Mouse (Mus musculus) limb, embryonic 11.5 days (tissue): ENCODE data around the gene Ccp110. TPM values are rescaled to one million over a fixed set of nuclear protein-coding genes. Genes with fewer than 3 reads are reported as not detected.

Experiments
- ATAC-seq: fragments of 200-750 bp; cut with Nextera tagmentation; 2 replicates; pipeline ENCODE4 v1.8.0; 2017; ENCODE audit warnings: low read depth; ENCODE audit not compliant: insufficient number of reproducible peaks, low FRiP score, low TSS enrichment
- DNase-seq: peaks from one replicate; pipeline ENCODE4 v3.0.0-alpha.2; 2015; ENCODE audit warnings: low spot score
- H3K27ac ChIP-seq: fragments of 300-500 bp; sonication (generic); replicated peaks from 2 replicates; pipeline ENCODE4 v1.5.1; 2014; ENCODE audit warnings: low read depth, mild to moderate bottlenecking, low read length
- H3K27me3 ChIP-seq: fragments of 300-500 bp; sonication (generic); 2 replicates; pipeline ENCODE4 v1.6.1; 2014; ENCODE audit warnings: mild to moderate bottlenecking, low read length, mixed read lengths; ENCODE audit not compliant: control insufficient read depth, insufficient read depth
- H3K36me3 ChIP-seq: fragments of 300-500 bp; sonication (generic); 2 replicates; pipeline ENCODE4 v1.6.1; 2014; ENCODE audit warnings: mild to moderate bottlenecking, low read length, moderate library complexity, mixed read lengths; ENCODE audit not compliant: control insufficient read depth, insufficient read depth
- H3K4me1 ChIP-seq: fragments of 300-500 bp; sonication (generic); 2 replicates; pipeline ENCODE4 v1.6.1; 2014; ENCODE audit warnings: low read length, mixed read lengths; ENCODE audit not compliant: control insufficient read depth, insufficient read depth
- H3K4me2 ChIP-seq: fragments of 300-500 bp; sonication (generic); 2 replicates; pipeline ENCODE4 v1.6.1; 2014; ENCODE audit warnings: low read depth, mild to moderate bottlenecking, moderate library complexity; ENCODE audit not compliant: severe bottlenecking
- H3K4me3 ChIP-seq: fragments of 300-500 bp; sonication (generic); 2 replicates; pipeline ENCODE4 v1.5.1; 2014; ENCODE audit warnings: low read depth, low read length
- H3K9ac ChIP-seq: fragments of 300-500 bp; sonication (generic); 2 replicates; pipeline ENCODE4 v1.6.1; 2014; ENCODE audit warnings: mild to moderate bottlenecking, low read length
- H3K9me3 ChIP-seq: fragments of 300-500 bp; sonication (generic); 2 replicates; pipeline ENCODE4 v1.6.1; 2016; ENCODE audit warnings: low read length; ENCODE audit not compliant: control insufficient read depth
- WGBS: fragments of 180-500 bp; shearing (Covaris S2); extraction: QIAGEN DNeasy Blood & Tissue Kit; methylation state at CpG from one replicate; pipeline ENCODE4 v1.1.7; 2014; 5-methylcytosine and 5-hydroxymethylcytosine counted together
- polyA plus RNA-seq: library from polyadenylated mRNA; unstranded; fragments of >200 nt; fragmentation: Nextera tagmentation; extraction: Ambion mirVana; gene quantifications from 2 replicates; pipeline ENCODE4 v1.2.1, GENCODE M21; 2014

The Ccp110 gene
- polyA plus RNA-seq, 1 experiment from 2014 or later, result 19.2 TPM

DNA sequence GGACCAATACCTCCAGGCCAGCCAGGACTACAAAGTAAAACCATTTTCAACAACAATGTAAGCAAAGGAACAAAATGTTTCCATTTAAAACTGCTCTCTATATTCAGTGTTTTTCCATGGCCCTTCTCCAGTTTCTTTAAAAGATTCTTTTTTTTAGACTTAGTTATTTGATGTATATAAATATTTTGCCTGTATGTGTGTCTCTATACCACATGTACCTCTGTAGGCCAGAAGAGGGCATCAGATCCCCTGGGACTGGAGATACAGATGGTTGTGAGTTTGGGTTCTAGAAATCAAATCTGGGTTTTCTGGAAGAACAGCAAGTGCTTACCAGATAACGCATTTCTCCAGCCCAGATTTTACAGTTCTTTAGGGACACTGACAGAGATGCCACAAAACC, 26.4 kb downstream of the Ccp110 start:
- WGBS, result 60% methylated on average over 1 of the region's 1 CpGs
- DNase-seq (no peak), ATAC-seq (no peak)
- Histone ChIP-seq H3K27me3 (no peaks in the 10 kb centered on the region), H3K9me3 (no peaks in the 10 kb centered on the region), H3K9ac (no peak overlapping the region), H3K4me3 (no peak overlapping the region), H3K36me3 (no peaks in the 10 kb centered on the region), H3K27ac (no peak overlapping the region), H3K4me1 (0 out of 2 replicates have a peak, but pooled peaks cover 7% of the 10 kb centered on the region), H3K4me2 (no peak overlapping the region)

DNA sequence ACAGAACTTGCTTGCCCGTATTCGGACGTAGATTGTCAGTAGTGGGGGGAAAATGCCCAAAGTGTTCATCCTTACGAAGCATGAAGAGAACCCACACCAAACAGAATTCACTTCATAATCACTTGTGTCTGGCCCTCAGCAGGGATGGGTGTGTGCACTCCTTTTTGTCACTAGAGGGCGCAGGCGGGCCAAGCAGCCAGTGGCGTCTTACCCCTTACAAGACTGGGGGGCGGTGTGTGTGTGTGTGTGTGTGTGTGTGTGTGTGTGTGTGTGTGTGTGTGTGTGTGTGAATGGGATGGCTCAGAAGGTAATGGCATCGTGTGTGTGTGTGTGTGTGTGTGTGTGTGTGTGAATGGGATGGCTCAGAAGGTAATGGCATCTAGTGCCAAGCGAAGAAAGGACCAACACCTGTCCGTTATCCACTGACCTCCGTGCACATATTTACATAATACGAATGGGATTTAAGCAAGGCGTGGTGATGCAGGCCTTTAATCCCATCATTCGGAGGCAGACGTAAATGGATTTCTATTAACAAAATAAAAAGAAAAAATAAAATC, 27.7 kb downstream of the Ccp110 start, which contains the start of gene Vps35l:
TSS of gene Vps35l (plus strand) at position 252 of the 557 bp plus-strand sequence.
- no peak within 1 kb of the TSS for H3K27ac ChIP-seq
- 3% methylated on average over 16 of the region's 16 CpGs for WGBS
- peak within 1 kb of the TSS; percentile 59 for H3K9ac ChIP-seq

DNA sequence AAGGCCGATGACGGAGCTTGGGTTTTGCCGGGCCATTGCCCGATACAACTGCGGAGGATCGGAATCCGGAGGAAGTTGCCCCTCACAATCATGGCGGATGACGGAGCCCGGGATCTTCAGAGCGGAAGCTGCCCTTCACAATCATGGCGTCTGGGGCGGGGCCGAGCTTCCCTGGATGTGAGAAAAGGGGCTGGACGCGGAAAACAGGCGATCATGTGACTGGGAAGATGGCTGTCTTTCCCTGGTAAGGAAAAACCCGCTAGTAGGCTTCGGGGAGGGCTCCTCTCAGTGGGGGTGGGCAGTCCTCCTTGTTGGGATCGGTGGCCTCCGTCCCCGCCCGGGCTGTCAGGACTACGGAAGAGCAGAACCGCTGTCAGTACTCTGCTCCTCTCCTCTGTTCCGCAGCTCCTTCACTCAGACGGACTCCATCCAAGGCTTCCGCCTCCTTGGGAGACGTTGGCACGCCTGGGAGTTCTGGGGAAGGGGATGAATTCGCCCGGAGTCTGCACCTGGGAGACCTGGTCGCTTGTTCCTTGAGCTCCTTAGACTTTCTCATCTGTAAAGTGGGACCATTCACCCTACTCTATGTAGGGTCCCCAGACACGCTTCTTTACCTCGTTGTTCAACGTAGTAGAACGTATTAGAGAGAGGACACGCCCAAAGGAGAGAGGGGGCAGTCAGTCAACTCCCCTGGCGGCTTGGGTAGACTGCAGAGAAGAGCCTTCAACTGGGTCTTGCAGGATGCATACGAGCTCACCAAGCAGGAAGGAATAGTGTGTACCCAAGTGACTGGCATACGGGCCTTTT, 28.4 kb downstream of the Ccp110 start:
- no peaks in the 10 kb centered on the region for H3K9me3 ChIP-seq
- ATAC-seq (peak; percentile 93), DNase-seq (peak; percentile 98)
- WGBS, result 4% methylated on average over 41 of the region's 41 CpGs
- peak overlapping the region; percentile 59 for H3K9ac ChIP-seq
- H3K36me3 ChIP-seq, result no peaks in the 10 kb centered on the region
- no peaks in the 10 kb centered on the region for H3K27me3 ChIP-seq
- 0 out of 2 replicates have a peak, but pooled peaks cover 7% of the 10 kb centered on the region for H3K4me1 ChIP-seq
- peak overlapping the region; percentile 59 for H3K4me3 ChIP-seq
- peak overlapping the region; percentile 45 for H3K4me2 ChIP-seq
- no peak overlapping the region for H3K27ac ChIP-seq

More for the DNA sequence above, 27.7 kb downstream of the Ccp110 start, which contains the start of gene Vps35l:
- no peaks in the 10 kb centered on the region for H3K9me3 ChIP-seq
- peak within 1 kb of the TSS; percentile 59 for H3K4me3 ChIP-seq
- ATAC-seq (peak; percentile 76), DNase-seq (peak; percentile 86)
- peak within 1 kb of the TSS; percentile 45 for H3K4me2 ChIP-seq
- H3K27me3 ChIP-seq, result no peaks in the 10 kb centered on the region
- 0 out of 2 replicates have a peak, but pooled peaks cover 7% of the 10 kb centered on the region for H3K4me1 ChIP-seq
- no peaks in the 10 kb centered on the region for H3K36me3 ChIP-seq

DNA sequence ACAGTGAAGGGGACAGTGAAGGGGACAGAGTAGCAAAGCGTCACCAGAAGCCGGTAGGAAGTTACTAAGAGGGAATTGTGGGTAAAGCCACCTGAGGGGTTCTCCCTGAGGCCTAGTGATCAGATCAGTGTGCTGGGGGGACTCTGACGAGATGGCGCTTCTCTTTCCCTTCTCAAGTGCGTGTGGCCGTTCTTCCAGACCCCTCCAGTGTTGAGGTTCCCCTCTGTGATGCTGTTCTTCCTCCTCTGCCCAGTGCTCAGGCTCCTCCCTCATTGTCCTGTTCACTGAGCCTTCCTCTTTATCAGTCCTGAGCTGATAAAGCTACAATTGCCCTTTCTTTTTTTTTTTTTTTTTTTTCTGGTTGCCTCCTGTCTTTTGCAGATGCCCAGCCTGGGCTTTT, 29.9 kb downstream of the Ccp110 start:
- no peak overlapping the region for H3K27ac ChIP-seq
- H3K9me3 ChIP-seq, result no peaks in the 10 kb centered on the region
- DNase-seq, result no peak
- no peak overlapping the region for H3K4me2 ChIP-seq
- H3K4me3 ChIP-seq, result no peak overlapping the region
- H3K36me3 ChIP-seq, result no peaks in the 10 kb centered on the region
- no peak for ATAC-seq
- 91% methylated on average over 6 of the region's 6 CpGs for WGBS
- 0 out of 2 replicates have a peak, but pooled peaks cover 7% of the 10 kb centered on the region for H3K4me1 ChIP-seq
- H3K27me3 ChIP-seq, result no peaks in the 10 kb centered on the region
- H3K9ac ChIP-seq, result no peak overlapping the region

DNA sequence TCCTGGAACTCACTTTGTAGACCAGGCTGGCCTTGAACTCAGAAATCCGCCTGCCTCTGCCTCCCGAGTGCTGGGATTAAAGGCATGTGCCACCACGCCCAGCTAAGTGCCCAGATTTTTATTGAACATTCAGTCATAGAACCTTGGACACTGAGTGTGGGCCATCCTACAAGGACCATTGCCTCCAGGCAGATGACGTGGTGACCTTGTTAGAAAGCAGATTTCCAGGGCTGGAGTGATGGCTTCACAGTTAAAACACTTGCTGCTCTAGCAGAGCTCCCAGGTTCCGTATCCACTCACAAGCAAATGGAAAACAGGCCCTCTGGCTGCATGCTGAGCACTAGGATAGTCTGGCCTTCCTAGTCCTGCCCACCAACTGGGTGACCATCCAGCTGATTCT, 32.4 kb downstream of the Ccp110 start:
- Histone ChIP-seq H3K4me2 (no peak overlapping the region), H3K36me3 (peaks cover 8% of the 10 kb centered on the region; the same call in 1 of the 2 replicates), H3K4me1 (0 out of 2 replicates have a peak, but pooled peaks cover 7% of the 10 kb centered on the region), H3K9me3 (no peaks in the 10 kb centered on the region), H3K27me3 (no peaks in the 10 kb centered on the region), H3K27ac (no peak overlapping the region), H3K4me3 (no peak overlapping the region), H3K9ac (no peak overlapping the region)
- DNase-seq (no peak), ATAC-seq (no peak)
- WGBS, result 89% methylated on average over 5 of the region's 5 CpGs

DNA sequence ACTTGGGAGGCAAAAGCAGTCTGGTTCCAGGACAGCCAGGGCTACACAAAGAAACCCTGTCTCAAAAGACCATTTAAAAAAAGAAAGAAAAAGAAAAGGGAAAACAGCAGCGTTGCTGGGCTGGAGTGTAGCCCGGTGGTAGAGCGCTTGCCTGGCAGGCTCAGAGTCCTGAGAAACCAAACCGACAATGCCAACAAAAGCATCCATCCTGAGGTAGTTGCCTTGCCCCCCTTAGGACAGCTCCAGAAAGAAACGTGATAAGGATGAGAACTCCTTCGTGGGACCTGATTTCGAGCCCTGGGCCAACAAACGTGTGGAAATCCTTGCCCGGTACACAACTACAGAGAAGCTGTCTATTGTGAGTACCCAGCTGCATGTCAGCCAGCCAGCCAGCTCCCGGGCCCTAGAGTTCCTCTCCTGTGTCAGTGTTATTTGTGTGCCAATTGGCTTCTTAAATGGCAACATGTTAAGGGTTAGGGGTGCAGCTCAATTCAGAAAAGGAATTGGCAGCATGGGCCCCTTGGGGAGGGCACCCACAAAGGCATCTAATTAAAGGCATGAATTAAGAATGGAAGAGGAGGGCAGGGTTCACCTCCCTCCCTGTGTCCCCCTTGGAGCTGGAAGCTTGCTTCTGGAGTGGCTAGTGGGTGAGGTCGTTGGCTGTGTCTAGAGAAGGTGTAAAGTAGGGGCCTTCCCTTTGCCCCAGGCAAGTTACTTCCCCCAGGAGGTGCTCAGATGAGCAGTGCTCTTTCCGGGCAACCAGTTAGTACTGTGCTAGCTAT, 35.7 kb downstream of the Ccp110 start:
- Histone ChIP-seq H3K27me3 (no peaks in the 10 kb centered on the region), H3K9ac (no peak overlapping the region), H3K4me1 (no peaks in the 10 kb centered on the region), H3K4me3 (no peak overlapping the region), H3K27ac (no peak overlapping the region), H3K9me3 (no peaks in the 10 kb centered on the region), H3K4me2 (no peak overlapping the region), H3K36me3 (peaks cover 14% of the 10 kb centered on the region)
- WGBS, result 93% methylated on average over 12 of the region's 12 CpGs
- ATAC-seq (no peak), DNase-seq (no peak)

DNA sequence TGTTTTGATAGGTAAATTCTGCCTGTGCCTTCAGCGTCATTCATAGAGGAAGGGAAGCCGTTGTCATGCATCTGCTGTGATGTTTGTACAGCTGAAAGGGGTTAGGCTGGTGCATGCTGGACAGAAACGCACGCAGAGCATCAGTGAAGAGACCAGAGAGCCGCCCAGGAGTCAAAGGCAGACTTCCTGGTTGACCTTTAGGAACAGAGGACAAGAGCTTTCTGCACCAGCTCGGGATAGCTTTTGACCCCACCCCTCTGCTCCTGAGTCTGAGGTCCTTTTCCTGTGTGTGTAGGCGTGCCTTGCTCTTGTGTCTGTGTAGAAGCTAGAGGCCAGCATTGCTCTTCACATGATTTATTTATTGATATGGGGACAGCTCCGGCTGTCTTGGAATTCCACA, 37.4 kb downstream of the Ccp110 start:
- no peak for DNase-seq
- Histone ChIP-seq H3K9me3 (no peaks in the 10 kb centered on the region), H3K36me3 (peaks cover 20% of the 10 kb centered on the region), H3K4me3 (no peak overlapping the region), H3K27ac (no peak overlapping the region), H3K4me2 (no peak overlapping the region), H3K9ac (no peak overlapping the region), H3K4me1 (no peaks in the 10 kb centered on the region), H3K27me3 (no peaks in the 10 kb centered on the region)
- no peak for ATAC-seq
- WGBS, result 87% methylated on average over 8 of the region's 8 CpGs

DNA sequence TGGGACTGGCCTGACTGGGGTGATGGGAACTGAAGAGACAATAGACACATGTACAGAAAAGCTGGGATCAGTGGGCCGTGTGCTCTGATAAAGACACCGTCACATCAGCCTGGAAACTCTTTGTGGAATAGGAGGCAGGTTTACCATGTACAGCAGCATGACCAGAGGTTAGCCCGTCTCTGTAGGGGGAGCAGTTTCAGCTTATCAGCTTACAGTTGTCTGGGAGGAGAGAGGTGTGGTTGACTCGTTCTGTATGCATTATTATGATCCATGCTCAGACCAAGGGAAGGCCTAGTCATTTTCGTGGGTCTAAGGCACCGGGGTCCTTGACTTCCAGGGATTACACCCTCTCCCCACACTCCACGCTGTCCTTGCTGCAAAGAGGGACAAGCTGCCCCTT, 39.3 kb downstream of the Ccp110 start:
- peaks cover 22% of the 10 kb centered on the region for H3K36me3 ChIP-seq

More for the DNA sequence above, 39.3 kb downstream of the Ccp110 start:
- no peak overlapping the region for H3K4me2 ChIP-seq
- DNase-seq (no peak), ATAC-seq (no peak)
- H3K9ac ChIP-seq, result no peak overlapping the region
- H3K4me1 ChIP-seq, result no peaks in the 10 kb centered on the region
- H3K9me3 ChIP-seq, result no peaks in the 10 kb centered on the region
- no peak overlapping the region for H3K27ac ChIP-seq
- 92% methylated on average over 7 of the region's 7 CpGs for WGBS
- H3K27me3 ChIP-seq, result no peaks in the 10 kb centered on the region
- no peak overlapping the region for H3K4me3 ChIP-seq
